Mouse (Mus musculus): ENCODE results near the gene R3hdm2. TPM values are rescaled to one million over a fixed set of nuclear protein-coding genes. Genes with fewer than 3 reads are reported as not detected.

R3hdm2 gene
- polyA plus RNA-seq, 1 experiment from 2014 or later, result 36.3 TPM

DNA sequence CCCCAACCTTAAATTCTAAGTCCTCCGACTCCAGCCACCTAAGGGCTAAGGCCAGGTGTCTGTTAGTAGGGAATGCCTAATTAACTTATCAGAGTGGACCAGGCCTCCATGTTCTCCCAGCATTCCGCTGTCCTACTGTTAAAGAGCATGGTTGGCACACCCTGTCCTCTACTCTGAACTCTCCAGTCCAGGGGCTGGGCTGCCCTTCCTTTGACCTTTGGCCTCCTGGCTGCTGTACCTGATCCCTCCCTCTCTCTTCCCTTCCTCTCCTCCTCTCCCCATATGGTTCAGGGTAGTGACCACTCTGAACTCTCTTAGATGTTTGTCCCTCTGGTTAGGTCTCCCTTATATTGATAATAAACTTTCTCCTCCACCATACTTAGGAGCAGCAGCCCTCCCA is 45.7 kb downstream of the R3hdm2 start:
- 81% methylated on average over 2 of the region's 2 CpGs for WGBS
- Histone ChIP-seq H3K27ac (replicated peaks in 1 of 2; ENCODE audit: control insufficient read depth in 1 of 2, insufficient read depth in 1 of 2, low read depth in 2 of 2, low read length in 2 of 2) (no peak overlapping the region; a peak in 1 of 4 replicates), H3K36me3 (ENCODE audit: control insufficient read depth, insufficient read depth, low read length) (0 out of 2 replicates have a peak, but pooled peaks cover 3% of the 10 kb centered on the region), H3K4me3 (ENCODE audit: control insufficient read depth in 1 of 2, insufficient read depth in 1 of 2, low read depth in 1 of 2, low read length in 2 of 2) (no peak overlapping the region), H3K9me3 (ENCODE audit: control insufficient read depth, low read length) (no peaks in the 10 kb centered on the region), H3K9ac (ENCODE audit: low read length) (no peak overlapping the region), H3K27me3 (ENCODE audit: control insufficient read depth, insufficient read depth, low read length) (no peaks in the 10 kb centered on the region), H3K4me1 (ENCODE audit: control insufficient read depth in 2 of 2, insufficient read depth in 2 of 2, low read length in 2 of 2) (peaks cover 21 to 46% of the 10 kb centered on the region in 2 experiments), H3K4me2 (ENCODE audit: low read length) (no peak overlapping the region)
- no peak for ATAC-seq (ENCODE audit: insufficient number of reproducible peaks, insufficient read depth, low FRiP score, low read depth)

DNA sequence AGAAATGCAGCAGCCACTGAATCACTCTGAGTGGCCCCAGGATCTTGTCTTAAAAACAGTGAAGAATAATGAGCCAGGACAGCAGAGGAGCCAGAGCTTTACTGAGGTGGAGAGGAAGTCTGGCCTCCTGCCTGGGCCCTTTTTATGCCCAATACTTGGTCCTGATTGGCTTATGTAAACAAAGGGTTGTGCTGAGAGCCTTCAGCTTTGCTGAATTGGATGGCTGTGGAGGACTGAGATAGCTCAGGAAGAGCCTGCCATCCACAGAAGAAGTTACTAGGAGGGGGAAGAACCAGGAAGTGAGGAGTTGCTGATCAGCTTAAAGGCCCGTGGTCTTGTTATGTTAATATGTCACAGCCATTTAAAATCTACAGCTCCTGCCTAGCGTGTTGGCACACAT is 46.5 kb downstream of the R3hdm2 start:
- Histone ChIP-seq H3K27ac (replicated peaks in 1 of 2; ENCODE audit: control insufficient read depth in 1 of 2, insufficient read depth in 1 of 2, low read depth in 2 of 2, low read length in 2 of 2) (peak overlapping the region; percentile 69 to 75), H3K4me1 (ENCODE audit: control insufficient read depth in 2 of 2, insufficient read depth in 2 of 2, low read length in 2 of 2) (peaks cover 18 to 38% of the 10 kb centered on the region in 2 experiments), H3K9me3 (ENCODE audit: control insufficient read depth, low read length) (no peaks in the 10 kb centered on the region), H3K9ac (ENCODE audit: low read length) (no peak overlapping the region), H3K4me2 (ENCODE audit: low read length) (peak overlapping the region; percentile 12; the same call in 1 of the 2 replicates), H3K4me3 (ENCODE audit: control insufficient read depth in 1 of 2, insufficient read depth in 1 of 2, low read depth in 1 of 2, low read length in 2 of 2) (no peak overlapping the region), H3K27me3 (ENCODE audit: control insufficient read depth, insufficient read depth, low read length) (no peaks in the 10 kb centered on the region), H3K36me3 (ENCODE audit: control insufficient read depth, insufficient read depth, low read length) (peaks cover 8% of the 10 kb centered on the region; the same call in 1 of the 2 replicates)
- ATAC-seq (ENCODE audit: insufficient number of reproducible peaks, insufficient read depth, low FRiP score, low read depth), result no peak
- WGBS, result 36% methylated on average over 2 of the region's 2 CpGs

DNA sequence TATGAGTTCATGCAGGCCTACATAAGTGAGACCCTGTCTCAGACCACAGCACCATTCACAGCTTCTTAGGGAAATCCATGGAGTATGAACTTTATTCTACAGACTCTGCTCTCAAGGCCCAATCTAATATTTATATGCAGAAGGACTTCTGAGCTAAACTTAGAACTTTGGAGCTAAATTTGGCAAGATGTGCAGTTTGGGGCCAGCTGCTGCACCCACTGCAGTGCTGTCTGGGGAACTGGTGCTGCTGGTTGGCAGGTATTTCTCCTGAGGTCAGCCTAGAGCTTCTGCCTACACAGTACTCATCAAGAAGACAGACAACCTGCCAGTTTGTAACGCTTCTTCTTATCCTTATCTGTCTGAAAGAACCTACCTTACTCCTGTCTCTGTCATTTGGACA is 47.0 kb downstream of the R3hdm2 start:
- H3K9me3 ChIP-seq (ENCODE audit: control insufficient read depth, low read length), result no peaks in the 10 kb centered on the region
- H3K4me2 ChIP-seq (ENCODE audit: low read length), result peak overlapping the region; percentile 12; the same call in 1 of the 2 replicates
- peaks cover 12% of the 10 kb centered on the region; the same call in 1 of the 2 replicates for H3K36me3 ChIP-seq (ENCODE audit: control insufficient read depth, insufficient read depth, low read length)
- 61% methylated on average over 1 of the region's 1 CpGs for WGBS
- H3K4me1 ChIP-seq (ENCODE audit: control insufficient read depth in 2 of 2, insufficient read depth in 2 of 2, low read length in 2 of 2), result peaks cover 17 to 33% of the 10 kb centered on the region in 2 experiments
- ATAC-seq (ENCODE audit: insufficient number of reproducible peaks, insufficient read depth, low FRiP score, low read depth), result no peak; the same call in 1 of the 2 replicates
- H3K27me3 ChIP-seq (ENCODE audit: control insufficient read depth, insufficient read depth, low read length), result no peaks in the 10 kb centered on the region
- H3K9ac ChIP-seq (ENCODE audit: low read length), result 0 out of 2 replicates have a peak overlapping the region, but pooled peaks have one; percentile 3
- peak overlapping the region; percentile 69 to 75 for H3K27ac ChIP-seq (replicated peaks in 1 of 2; ENCODE audit: control insufficient read depth in 1 of 2, insufficient read depth in 1 of 2, low read depth in 2 of 2, low read length in 2 of 2)
- no peak overlapping the region for H3K4me3 ChIP-seq (ENCODE audit: control insufficient read depth in 1 of 2, insufficient read depth in 1 of 2, low read depth in 1 of 2, low read length in 2 of 2)

DNA sequence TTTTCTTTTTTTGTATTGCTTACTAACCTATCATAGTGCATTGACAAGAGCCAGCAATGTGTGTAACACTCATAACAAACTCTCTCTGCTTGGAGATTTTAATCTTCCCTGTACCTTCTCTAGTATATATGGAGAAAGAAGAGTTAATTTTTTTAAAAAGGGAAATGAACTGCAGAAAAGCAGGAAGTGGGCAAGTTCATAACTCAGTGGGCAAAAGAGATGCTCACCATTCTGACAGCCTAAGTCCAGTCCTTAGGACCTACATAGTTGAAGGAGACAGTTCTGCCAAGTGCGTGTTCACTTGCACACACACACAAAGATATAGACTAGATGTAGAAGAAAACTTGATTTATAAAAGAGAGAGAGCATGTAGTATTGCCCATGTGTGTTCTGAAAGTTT is 47.9 kb downstream of the R3hdm2 start:
- H3K9me3 ChIP-seq (ENCODE audit: control insufficient read depth, low read length), result no peaks in the 10 kb centered on the region
- H3K9ac ChIP-seq (ENCODE audit: low read length), result no peak overlapping the region
- ATAC-seq (ENCODE audit: insufficient number of reproducible peaks, insufficient read depth, low FRiP score, low read depth), result no peak
- peaks cover 12% of the 10 kb centered on the region; the same call in 1 of the 2 replicates for H3K36me3 ChIP-seq (ENCODE audit: control insufficient read depth, insufficient read depth, low read length)
- 97% methylated on average over 1 of the region's 1 CpGs for WGBS
- peaks cover 14 to 26% of the 10 kb centered on the region in 2 experiments for H3K4me1 ChIP-seq (ENCODE audit: control insufficient read depth in 2 of 2, insufficient read depth in 2 of 2, low read length in 2 of 2)
- H3K27me3 ChIP-seq (ENCODE audit: control insufficient read depth, insufficient read depth, low read length), result no peaks in the 10 kb centered on the region
- H3K4me3 ChIP-seq (ENCODE audit: control insufficient read depth in 1 of 2, insufficient read depth in 1 of 2, low read depth in 1 of 2, low read length in 2 of 2), result no peak overlapping the region
- no peak overlapping the region for H3K27ac ChIP-seq (replicated peaks in 1 of 2; ENCODE audit: control insufficient read depth in 1 of 2, insufficient read depth in 1 of 2, low read depth in 2 of 2, low read length in 2 of 2)
- H3K4me2 ChIP-seq (ENCODE audit: low read length), result no peak overlapping the region

DNA sequence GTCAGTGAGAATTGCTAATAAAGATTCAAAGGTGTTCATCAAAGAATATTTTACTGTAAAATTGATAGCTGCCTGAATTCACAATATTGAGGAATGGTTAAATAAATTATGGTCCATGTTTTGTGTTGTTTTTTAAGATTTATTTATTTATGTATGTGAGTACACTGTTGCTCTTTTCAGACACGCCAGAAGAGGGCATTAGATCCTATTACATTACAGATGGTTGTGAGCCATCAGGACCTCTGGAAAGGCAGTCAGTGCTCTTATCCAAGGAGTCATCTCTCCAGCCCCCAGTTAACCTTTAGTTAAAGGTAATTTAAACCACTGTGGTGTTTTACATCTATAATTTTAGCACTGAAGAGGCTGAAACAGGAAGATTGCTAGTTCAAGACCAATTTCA is 49.4 kb downstream of the R3hdm2 start:
- Histone ChIP-seq H3K27me3 (ENCODE audit: control insufficient read depth, insufficient read depth, low read length) (no peaks in the 10 kb centered on the region), H3K9ac (ENCODE audit: low read length) (no peak overlapping the region), H3K27ac (replicated peaks in 1 of 2; ENCODE audit: control insufficient read depth in 1 of 2, insufficient read depth in 1 of 2, low read depth in 2 of 2, low read length in 2 of 2) (no peak overlapping the region), H3K9me3 (ENCODE audit: control insufficient read depth, low read length) (no peaks in the 10 kb centered on the region), H3K4me2 (ENCODE audit: low read length) (no peak overlapping the region), H3K4me3 (ENCODE audit: control insufficient read depth in 1 of 2, insufficient read depth in 1 of 2, low read depth in 1 of 2, low read length in 2 of 2) (no peak overlapping the region), H3K4me1 (ENCODE audit: control insufficient read depth in 2 of 2, insufficient read depth in 2 of 2, low read length in 2 of 2) (peaks cover 14 to 25% of the 10 kb centered on the region in 2 experiments), H3K36me3 (ENCODE audit: control insufficient read depth, insufficient read depth, low read length) (peaks cover 11% of the 10 kb centered on the region; the same call in 1 of the 2 replicates)
- 71% methylated on average over 1 of the region's 1 CpGs for WGBS
- ATAC-seq (ENCODE audit: insufficient number of reproducible peaks, insufficient read depth, low FRiP score, low read depth), result no peak

DNA sequence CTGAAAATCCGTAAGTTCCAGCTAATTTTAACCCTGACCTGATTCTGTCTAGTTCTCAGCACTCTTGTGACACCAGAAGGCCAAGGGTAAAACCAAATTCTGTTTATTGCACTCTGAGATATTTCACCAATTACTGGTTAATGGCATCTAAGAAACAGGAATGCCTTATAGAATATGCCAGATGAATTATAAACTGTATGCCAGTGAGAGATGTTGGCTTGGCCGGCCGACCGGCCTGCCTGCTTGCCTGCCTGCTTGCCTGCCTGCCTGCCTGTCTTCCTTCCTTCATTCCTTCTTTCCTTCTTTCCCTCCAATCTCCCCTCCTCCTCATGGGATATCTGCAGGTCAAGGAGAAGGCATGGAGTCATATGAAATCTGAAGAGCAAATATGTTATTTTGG is 52.3 kb downstream of the R3hdm2 start:
- H3K9me3 ChIP-seq (ENCODE audit: control insufficient read depth, low read length), result no peaks in the 10 kb centered on the region
- no peak overlapping the region for H3K9ac ChIP-seq (ENCODE audit: low read length)
- H3K4me2 ChIP-seq (ENCODE audit: low read length), result no peak overlapping the region
- no peaks in the 10 kb centered on the region for H3K27me3 ChIP-seq (ENCODE audit: control insufficient read depth, insufficient read depth, low read length)
- 95% methylated on average over 4 of the region's 4 CpGs for WGBS
- H3K4me1 ChIP-seq (ENCODE audit: control insufficient read depth in 2 of 2, insufficient read depth in 2 of 2, low read length in 2 of 2), result peaks cover 0 to 6% of the 10 kb centered on the region in 2 experiments; a peak in 2 of 4 replicates
- H3K36me3 ChIP-seq (ENCODE audit: control insufficient read depth, insufficient read depth, low read length), result peaks cover 12% of the 10 kb centered on the region; the same call in 1 of the 2 replicates
- no peak for ATAC-seq (ENCODE audit: insufficient number of reproducible peaks, insufficient read depth, low FRiP score, low read depth)
- no peak overlapping the region for H3K27ac ChIP-seq (replicated peaks in 1 of 2; ENCODE audit: control insufficient read depth in 1 of 2, insufficient read depth in 1 of 2, low read depth in 2 of 2, low read length in 2 of 2)
- no peak overlapping the region for H3K4me3 ChIP-seq (ENCODE audit: control insufficient read depth in 1 of 2, insufficient read depth in 1 of 2, low read depth in 1 of 2, low read length in 2 of 2)

DNA sequence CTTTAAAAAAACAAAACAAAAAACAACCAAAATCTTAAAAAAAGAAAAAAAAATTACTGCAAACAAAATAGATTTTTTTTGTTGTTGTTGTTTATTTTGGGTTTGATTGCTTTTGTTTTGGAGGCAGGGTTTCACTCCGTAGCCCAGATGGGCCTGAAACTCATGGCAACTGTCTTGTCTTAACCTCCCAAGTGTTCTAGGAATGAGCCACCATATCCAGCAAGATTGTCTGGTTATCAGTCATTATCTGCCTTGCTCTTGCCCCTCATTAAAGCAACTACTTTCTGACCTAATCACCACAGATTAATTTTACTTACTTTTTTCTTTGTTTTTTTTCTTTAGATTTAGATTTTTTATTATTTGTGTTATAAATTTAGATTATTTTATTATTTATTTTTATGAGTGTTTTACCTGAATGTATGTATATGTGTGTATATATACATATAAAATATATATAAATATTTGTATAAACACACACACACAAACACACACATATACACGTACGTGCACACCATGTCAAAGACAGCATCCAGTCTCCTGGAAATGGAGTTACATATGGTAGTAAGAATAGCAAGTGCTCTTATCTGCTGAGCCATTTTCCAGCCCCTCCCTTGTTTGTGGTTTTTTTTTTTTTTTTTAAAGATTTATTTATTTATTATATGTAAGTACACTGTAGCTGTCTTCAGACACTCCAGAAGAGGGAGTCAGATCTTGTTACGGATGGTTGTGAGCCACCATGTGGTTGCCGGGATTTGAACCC is 57.4 kb downstream of the R3hdm2 start:
- WGBS, result 91% methylated on average over 5 of the region's 5 CpGs

More for the DNA sequence above, 57.4 kb downstream of the R3hdm2 start:
- H3K27ac ChIP-seq (replicated peaks in 1 of 2; ENCODE audit: control insufficient read depth in 1 of 2, insufficient read depth in 1 of 2, low read depth in 2 of 2, low read length in 2 of 2), result no peak overlapping the region
- no peak for ATAC-seq (ENCODE audit: insufficient number of reproducible peaks, insufficient read depth, low FRiP score, low read depth)
- peaks cover 0 to 13% of the 10 kb centered on the region in 2 experiments; a peak in 1 of 4 replicates for H3K4me1 ChIP-seq (ENCODE audit: control insufficient read depth in 2 of 2, insufficient read depth in 2 of 2, low read length in 2 of 2)
- no peak overlapping the region for H3K4me3 ChIP-seq (ENCODE audit: control insufficient read depth in 1 of 2, insufficient read depth in 1 of 2, low read depth in 1 of 2, low read length in 2 of 2)
- no peaks in the 10 kb centered on the region for H3K9me3 ChIP-seq (ENCODE audit: control insufficient read depth, low read length)
- H3K9ac ChIP-seq (ENCODE audit: low read length), result no peak overlapping the region
- H3K36me3 ChIP-seq (ENCODE audit: control insufficient read depth, insufficient read depth, low read length), result 0 out of 2 replicates have a peak, but pooled peaks cover 3% of the 10 kb centered on the region
- H3K27me3 ChIP-seq (ENCODE audit: control insufficient read depth, insufficient read depth, low read length), result no peaks in the 10 kb centered on the region
- no peak overlapping the region for H3K4me2 ChIP-seq (ENCODE audit: low read length)

Data from heart, embryonic 14.5 days (tissue).